Mouse (Mus musculus): Measurements from ENCODE around the gene Olfr723.
"Not testable (repeated sequence)": the region's sequence is repeated elsewhere in the genome, so short reads cannot be mapped to it uniquely, and the experiment has no call there.

Olfr723 gene

DNA sequence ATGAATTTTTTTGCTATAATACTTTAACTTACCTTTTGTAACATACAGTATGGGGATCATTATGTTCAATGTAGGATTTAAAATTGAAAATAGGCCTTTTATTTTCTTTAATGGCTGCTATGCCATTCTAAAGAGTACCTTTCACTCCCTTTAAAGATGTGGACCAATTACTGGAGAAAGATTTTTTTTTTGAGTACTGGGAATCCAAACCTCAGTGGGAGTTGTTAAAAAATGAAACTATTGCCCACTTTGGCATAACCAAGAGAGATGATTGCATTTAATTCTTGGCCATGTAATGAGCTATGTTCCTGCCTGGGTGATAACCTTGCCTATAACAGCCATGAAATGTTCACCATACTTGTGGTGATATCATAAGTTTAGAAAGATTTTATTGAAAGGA lies at the start of gene Olfr723:
TSS of gene Olfr723 (minus strand) at position 101 of the 400 bp plus-strand sequence.
- DNase-seq (ENCODE audit: low read depth, low spot score), result not testable (repeated sequence)

- DNase-seq (ENCODE audit: low read depth, low spot score), result not testable (repeated sequence)
Measured at GRCm38 (mm10) chr14:49963174-49963573, 31.6 kb upstream of the Olfr723 start, which contains the start of gene Olfr724. Gene Olfr724 (minus strand): TSS chr14:49963274.

GRCm38 (mm10) chr14:49955890-49956289 lies 24.3 kb upstream of the Olfr723 start:
- DNase-seq (ENCODE audit: low read depth, low spot score), result no peak

DNA sequence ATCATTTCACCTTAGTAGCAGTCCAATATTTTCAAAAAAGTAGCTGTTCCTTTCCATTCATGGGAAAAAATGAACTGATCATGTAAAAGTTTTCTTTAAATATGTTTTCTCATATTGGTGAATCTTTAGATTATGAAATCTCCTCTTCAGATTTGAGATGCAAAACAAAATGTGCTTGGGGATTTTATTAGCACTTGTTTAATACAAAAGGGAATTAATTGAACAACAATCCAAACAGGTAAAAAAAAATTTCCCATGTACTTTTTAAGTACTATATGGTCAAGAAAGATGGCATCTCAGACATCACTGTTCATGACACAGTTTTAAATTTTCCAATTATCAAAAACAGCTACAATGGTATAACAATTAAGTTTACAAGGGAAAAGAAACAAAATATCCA lies 29.7 kb downstream of the Olfr723 start, which contains the start of gene Olfr722:
TSS of gene Olfr722 (minus strand) at position 101 of the 400 bp plus-strand sequence.
- no peak for DNase-seq (ENCODE audit: low read depth, low spot score)

Data from CD4-positive helper T cell, adult 2 months (primary cell).